Mouse (Mus musculus): Measurements from ENCODE around the gene Nop10. TPM values are rescaled to one million over a fixed set of nuclear protein-coding genes. Genes with fewer than 3 reads are reported as not detected.

Nop10 gene
- polyA plus RNA-seq (2015; fragmentation: Nextera tagmentation; extraction: Ambion mirVana), result 117 and 122 TPM in 2 replicates

GRCm38 (mm10) chr2:112261748-112262653, at the start of gene Nop10:
Gene Nop10, plus strand, starts transcription at chr2:112261926.

GRCm38 (mm10) chr2:112239212-112239934, 22.4 kb upstream of the Nop10 start, which contains the start of gene Lpcat4:
Gene Lpcat4, plus strand, starts transcription at chr2:112239468.

DNA sequence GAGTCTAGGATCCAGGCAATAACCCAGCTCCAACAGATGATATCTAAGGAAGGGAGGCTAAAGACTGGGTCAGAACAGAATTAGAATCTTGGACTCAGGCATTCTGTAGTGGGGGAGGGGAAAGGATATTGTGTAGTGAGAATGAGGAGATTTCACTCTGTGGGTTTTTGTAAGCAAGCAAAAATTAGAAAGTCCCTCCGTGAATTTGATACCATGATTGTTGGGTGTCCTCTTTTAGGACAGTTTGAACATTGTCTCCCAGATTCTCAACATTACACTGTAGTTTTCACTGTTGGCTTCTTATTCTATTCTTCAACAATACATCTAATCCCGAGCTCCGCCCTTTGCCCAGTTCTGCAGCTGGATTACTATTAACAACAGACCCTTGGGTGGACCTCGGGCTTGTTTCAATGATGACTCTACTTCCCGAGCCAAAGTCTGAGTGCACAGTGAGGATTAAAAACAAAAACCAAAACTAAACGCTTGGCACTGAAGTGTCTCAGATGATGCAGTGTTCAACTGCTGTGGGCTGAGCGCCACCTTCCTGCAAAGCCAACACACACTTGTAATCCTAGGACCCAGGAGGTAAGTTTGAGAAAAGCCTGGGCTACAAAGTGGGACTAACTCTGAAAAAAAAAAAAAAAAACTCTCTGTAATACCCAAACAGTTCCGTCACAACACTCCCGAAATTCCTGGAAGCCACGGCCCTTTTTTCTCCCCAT, 2.3 kb upstream of the Nop10 start, which contains the start of gene Nutm1:
Gene Nutm1 (minus strand): TSS at position 51 of the 722 bp plus-strand sequence.

GRCm38 (mm10) chr2:112265448-112266241, 3.9 kb downstream of the Nop10 start, which contains the start of gene Slc12a6:
Gene Slc12a6, plus strand, starts transcription at chr2:112265825.

GRCm38 (mm10) chr2:112266242-112266592, 4.5 kb downstream of the Nop10 start, which contains the start of gene Gm21985:
Gene Gm21985, plus strand, starts transcription at chr2:112266314.

Other genes with a start within 250 kb of the Nop10 start
- gene Olfr1310, start 249.2 kb upstream of the Nop10 start, polyA plus RNA-seq (2015; fragmentation: Nextera tagmentation; extraction: Ambion mirVana), result not detected in 2 replicates
- not detected in 2 replicates for gene Olfr1311, start 237.5 kb upstream of the Nop10 start, polyA plus RNA-seq (2015; fragmentation: Nextera tagmentation; extraction: Ambion mirVana)
- gene Olfr1312, start 211.7 kb upstream of the Nop10 start, polyA plus RNA-seq (2015; fragmentation: Nextera tagmentation; extraction: Ambion mirVana), result not detected in 2 replicates
- not detected in 2 replicates for gene Olfr1313, start 184.1 kb upstream of the Nop10 start, polyA plus RNA-seq (2015; fragmentation: Nextera tagmentation; extraction: Ambion mirVana)
- not detected in 2 replicates for gene Olfr1314, start 165.1 kb upstream of the Nop10 start, polyA plus RNA-seq (2015; fragmentation: Nextera tagmentation; extraction: Ambion mirVana)
- gene Olfr1315-ps1, start 146.5 kb upstream of the Nop10 start, polyA plus RNA-seq (2015; fragmentation: Nextera tagmentation; extraction: Ambion mirVana), result not detected in 2 replicates
- not detected in 2 replicates for gene Olfr1316, start 126.9 kb upstream of the Nop10 start, polyA plus RNA-seq (2015; fragmentation: Nextera tagmentation; extraction: Ambion mirVana)
- not detected in 2 replicates for gene Olfr1317, start 121.6 kb upstream of the Nop10 start, polyA plus RNA-seq (2015; fragmentation: Nextera tagmentation; extraction: Ambion mirVana)
- gene Olfr1318, start 107.7 kb upstream of the Nop10 start, polyA plus RNA-seq (2015; fragmentation: Nextera tagmentation; extraction: Ambion mirVana), result not detected in 2 replicates
- gene Lpcat4, start 22.5 kb upstream of the Nop10 start, polyA plus RNA-seq (2015; fragmentation: Nextera tagmentation; extraction: Ambion mirVana), result 1.5 and 3.5 TPM in 2 replicates
- gene Nutm1, start 2.6 kb upstream of the Nop10 start, polyA plus RNA-seq (2015; fragmentation: Nextera tagmentation; extraction: Ambion mirVana), result not detected in 2 replicates
- gene Slc12a6, start 3.9 kb downstream of the Nop10 start, polyA plus RNA-seq (2015; fragmentation: Nextera tagmentation; extraction: Ambion mirVana), result 6.3 and 8.6 TPM in 2 replicates
- not detected in 2 replicates for gene Gm21985, start 4.4 kb downstream of the Nop10 start, polyA plus RNA-seq (2015; fragmentation: Nextera tagmentation; extraction: Ambion mirVana)
- 99.7 and 104 TPM in 2 replicates for gene Emc4, start 106.1 kb downstream of the Nop10 start, polyA plus RNA-seq (2015; fragmentation: Nextera tagmentation; extraction: Ambion mirVana)
- 22.0 and 23.5 TPM in 2 replicates for gene Katnbl1, start 117.3 kb downstream of the Nop10 start, polyA plus RNA-seq (2015; fragmentation: Nextera tagmentation; extraction: Ambion mirVana)
- gene Emc7, start 193.1 kb downstream of the Nop10 start, polyA plus RNA-seq (2015; fragmentation: Nextera tagmentation; extraction: Ambion mirVana), result 22.4 and 23.2 TPM in 2 replicates
- gene Chrm5, start 218.8 kb downstream of the Nop10 start, polyA plus RNA-seq (2015; fragmentation: Nextera tagmentation; extraction: Ambion mirVana), result not detected in 2 replicates
- 3.6 and 5.4 TPM in 2 replicates for gene Aven, start 231.0 kb downstream of the Nop10 start, polyA plus RNA-seq (2015; fragmentation: Nextera tagmentation; extraction: Ambion mirVana)